Mouse (Mus musculus) neural tube, embryonic 11.5 days (tissue): ENCODE results near the gene Rftn1. TPM values are rescaled to one million over a fixed set of nuclear protein-coding genes. Genes with fewer than 3 reads are reported as not detected.
A peak's percentile ranks its signal among the peaks of the same experiment; 100 is the strongest.

ENCODE experiments used
- ATAC-seq: fragments of 200-750 bp; cut with Nextera tagmentation; 2 replicates; pipeline ENCODE4 v1.8.0; 2017; ENCODE audit warnings: moderate number of reproducible peaks, mild to moderate bottlenecking, moderate TSS enrichment, moderate library complexity; ENCODE audit not compliant: insufficient read depth, low FRiP score, low TSS enrichment
- DNase-seq: peaks from one replicate; pipeline ENCODE4 v3.0.0-alpha.2; 2015; ENCODE audit warnings: low spot score
- H3K27ac ChIP-seq: fragments of 300-500 bp; sonication (generic); 2 replicates; pipeline ENCODE4 v1.5.1; 2014; ENCODE audit warnings: low read depth, mild to moderate bottlenecking, low read length
- H3K27me3 ChIP-seq: fragments of 300-500 bp; sonication (generic); 2 replicates; pipeline ENCODE4 v1.6.1; 2014; ENCODE audit warnings: mild to moderate bottlenecking, low read length, mixed read lengths; ENCODE audit not compliant: control insufficient read depth, insufficient read depth
- H3K36me3 ChIP-seq: fragments of 300-500 bp; sonication (generic); 2 replicates; pipeline ENCODE4 v1.6.1; 2014; ENCODE audit warnings: mild to moderate bottlenecking, low read length, moderate library complexity, mixed read lengths; ENCODE audit not compliant: control insufficient read depth, insufficient read depth
- H3K4me1 ChIP-seq: fragments of 300-500 bp; sonication (generic); 2 replicates; pipeline ENCODE4 v1.6.1; 2014; ENCODE audit warnings: low read length, mixed read lengths; ENCODE audit not compliant: control insufficient read depth, insufficient read depth
- H3K4me2 ChIP-seq: fragments of 300-500 bp; sonication (generic); 2 replicates; pipeline ENCODE4 v1.6.1; 2014; ENCODE audit warnings: low read depth, mild to moderate bottlenecking, moderate library complexity
- H3K4me3 ChIP-seq: fragments of 300-500 bp; sonication (generic); 2 replicates; pipeline ENCODE4 v1.5.1; 2014; ENCODE audit warnings: low read depth, low read length
- H3K9ac ChIP-seq: fragments of 300-500 bp; sonication (generic); 2 replicates; pipeline ENCODE4 v1.6.1; 2014; ENCODE audit warnings: mild to moderate bottlenecking, low read length
- H3K9me3 ChIP-seq: fragments of 300-500 bp; sonication (generic); 2 replicates; pipeline ENCODE4 v1.6.1; 2016; ENCODE audit warnings: low read length; ENCODE audit not compliant: control insufficient read depth
- WGBS: fragments of 180-500 bp; shearing (Covaris S2); extraction: QIAGEN DNeasy Blood & Tissue Kit; methylation state at CpG from one replicate; pipeline ENCODE4 v1.1.7; 2014; 5-methylcytosine and 5-hydroxymethylcytosine counted together
- polyA plus RNA-seq: library from polyadenylated mRNA; unstranded; fragments of >200 nt; fragmentation: Nextera tagmentation; extraction: Ambion mirVana; gene quantifications from 2 replicates; pipeline ENCODE4 v1.2.1, GENCODE M21; 2014

Rftn1 gene
- polyA plus RNA-seq, 1 experiment from 2014 or later = 6.9 TPM

GRCm38 (mm10) chr17:50019819-50020210 is 170.7 kb downstream of the Rftn1 start:
- no peaks in the 10 kb centered on the region for H3K27me3 ChIP-seq
- DNase-seq = no peak
- no peak overlapping the region for H3K27ac ChIP-seq
- H3K4me1 ChIP-seq = peaks cover 23% of the 10 kb centered on the region
- WGBS = 83% methylated on average over 3 of the region's 3 CpGs
- no peak overlapping the region for H3K4me2 ChIP-seq
- ATAC-seq = no peak
- H3K9ac ChIP-seq = no peak overlapping the region
- no peak overlapping the region for H3K4me3 ChIP-seq
- no peaks in the 10 kb centered on the region; the same call in 1 of the 2 replicates for H3K36me3 ChIP-seq
- H3K9me3 ChIP-seq = no peaks in the 10 kb centered on the region

GRCm38 (mm10) chr17:50019090-50019489 is 171.4 kb downstream of the Rftn1 start:
- H3K4me1 ChIP-seq = peaks cover 28% of the 10 kb centered on the region
- H3K27ac ChIP-seq = no peak overlapping the region

GRCm38 (mm10) chr17:50014708-50015107 is 175.8 kb downstream of the Rftn1 start:
- 55% methylated on average over 9 of the region's 9 CpGs for WGBS
- H3K4me1 ChIP-seq = peaks cover 12% of the 10 kb centered on the region; the same call in 1 of the 2 replicates
- no peak overlapping the region for H3K4me2 ChIP-seq
- H3K9ac ChIP-seq = no peak overlapping the region
- DNase-seq = no peak
- 0 out of 2 replicates have a peak, but pooled peaks have one; percentile 36 for ATAC-seq
- no peaks in the 10 kb centered on the region for H3K27me3 ChIP-seq
- H3K4me3 ChIP-seq = no peak overlapping the region
- H3K27ac ChIP-seq = no peak overlapping the region
- no peaks in the 10 kb centered on the region for H3K36me3 ChIP-seq
- H3K9me3 ChIP-seq = no peaks in the 10 kb centered on the region

More at GRCm38 (mm10) chr17:50019090-50019489, 171.4 kb downstream of the Rftn1 start:
- ATAC-seq (no peak), DNase-seq (no peak)
- H3K9me3 ChIP-seq = no peaks in the 10 kb centered on the region
- 45% methylated on average over 5 of the region's 5 CpGs for WGBS
- H3K27me3 ChIP-seq = no peaks in the 10 kb centered on the region
- no peaks in the 10 kb centered on the region; the same call in 1 of the 2 replicates for H3K36me3 ChIP-seq
- no peak overlapping the region for H3K4me3 ChIP-seq
- no peak overlapping the region for H3K9ac ChIP-seq
- H3K4me2 ChIP-seq = no peak overlapping the region

GRCm38 (mm10) chr17:50013848-50014247 is 176.6 kb downstream of the Rftn1 start:
- no peak for DNase-seq
- Histone ChIP-seq H3K4me2 (no peak overlapping the region), H3K9me3 (no peaks in the 10 kb centered on the region), H3K4me3 (no peak overlapping the region), H3K27me3 (no peaks in the 10 kb centered on the region), H3K9ac (no peak overlapping the region), H3K4me1 (peaks cover 8% of the 10 kb centered on the region; the same call in 1 of the 2 replicates), H3K27ac (no peak overlapping the region), H3K36me3 (no peaks in the 10 kb centered on the region)
- 93% methylated on average over 2 of the region's 2 CpGs for WGBS
- no peak for ATAC-seq

- Histone ChIP-seq H3K9ac (no peak overlapping the region), H3K27ac (no peak overlapping the region), H3K4me1 (peaks cover 18% of the 10 kb centered on the region), H3K4me2 (no peak overlapping the region), H3K4me3 (no peak overlapping the region), H3K27me3 (no peaks in the 10 kb centered on the region), H3K9me3 (no peaks in the 10 kb centered on the region), H3K36me3 (no peaks in the 10 kb centered on the region)
- WGBS = 27% methylated on average over 4 of the region's 4 CpGs
- ATAC-seq = no peak
- no peak for DNase-seq
Observed at GRCm38 (mm10) chr17:50010096-50010495, 180.4 kb downstream of the Rftn1 start.

- Histone ChIP-seq H3K36me3 (no peaks in the 10 kb centered on the region), H3K4me3 (no peak overlapping the region), H3K9me3 (no peaks in the 10 kb centered on the region), H3K4me2 (peak overlapping the region; percentile 25), H3K27ac (0 out of 2 replicates have a peak overlapping the region, but pooled peaks have one; percentile 29), H3K4me1 (peaks cover 17% of the 10 kb centered on the region), H3K9ac (no peak overlapping the region), H3K27me3 (no peaks in the 10 kb centered on the region)
- 2% methylated on average over 9 of the region's 9 CpGs for WGBS
- peak; percentile 89 for ATAC-seq
- peak; percentile 78 for DNase-seq
Observed at GRCm38 (mm10) chr17:50006721-50007351, 183.6 kb downstream of the Rftn1 start.

GRCm38 (mm10) chr17:50006338-50006720 is 184.1 kb downstream of the Rftn1 start:
- Histone ChIP-seq H3K4me2 (no peak overlapping the region), H3K9me3 (no peaks in the 10 kb centered on the region), H3K9ac (no peak overlapping the region), H3K4me3 (no peak overlapping the region), H3K4me1 (peaks cover 17% of the 10 kb centered on the region), H3K27me3 (no peaks in the 10 kb centered on the region), H3K27ac (no peak overlapping the region), H3K36me3 (no peaks in the 10 kb centered on the region)
- ATAC-seq = peak; percentile 25; the same call in 1 of the 2 replicates
- peak; percentile 23 for DNase-seq
- 26% methylated on average over 7 of the region's 7 CpGs for WGBS

- no peak overlapping the region for H3K9ac ChIP-seq
- ATAC-seq (no peak), DNase-seq (no peak)
- H3K27ac ChIP-seq = no peak overlapping the region
- H3K36me3 ChIP-seq = no peaks in the 10 kb centered on the region; the same call in 1 of the 2 replicates
- H3K27me3 ChIP-seq = no peaks in the 10 kb centered on the region
- no peak overlapping the region for H3K4me3 ChIP-seq
- WGBS = 88% methylated on average over 4 of the region's 4 CpGs
- no peaks in the 10 kb centered on the region for H3K9me3 ChIP-seq
- H3K4me1 ChIP-seq = peaks cover 17% of the 10 kb centered on the region
- no peak overlapping the region for H3K4me2 ChIP-seq
Observed at GRCm38 (mm10) chr17:50003156-50003555, 187.3 kb downstream of the Rftn1 start.

- Histone ChIP-seq H3K9ac (no peak overlapping the region), H3K4me3 (no peak overlapping the region), H3K27me3 (no peaks in the 10 kb centered on the region), H3K36me3 (no peaks in the 10 kb centered on the region; the same call in 1 of the 2 replicates), H3K4me2 (no peak overlapping the region), H3K27ac (no peak overlapping the region), H3K9me3 (no peaks in the 10 kb centered on the region), H3K4me1 (peaks cover 15% of the 10 kb centered on the region)
- DNase-seq (no peak), ATAC-seq (no peak)
- 84% methylated on average over 3 of the region's 3 CpGs for WGBS
Observed at GRCm38 (mm10) chr17:50002171-50002570, 188.3 kb downstream of the Rftn1 start.
